Mouse (Mus musculus) embryonic facial prominence, embryonic 15.5 days (tissue): ENCODE measurements around the gene Hspb9. TPM values are rescaled to one million over a fixed set of nuclear protein-coding genes. Genes with fewer than 3 reads are reported as not detected.

Experiments used
- ATAC-seq: fragments of 200-750 bp; cut with Nextera tagmentation; 2 replicates; pipeline ENCODE4 v1.8.0; 2017; ENCODE audit warnings: low read depth, moderate TSS enrichment; ENCODE audit not compliant: insufficient number of reproducible peaks, low FRiP score, low TSS enrichment
- H3K27ac ChIP-seq: fragments of 300-500 bp; sonication (generic); replicated peaks from 2 replicates; pipeline ENCODE4 v1.5.1; 2015; ENCODE audit warnings: mild to moderate bottlenecking, inconsistent platforms
- H3K27me3 ChIP-seq: fragments of 300-500 bp; sonication (generic); 2 replicates; pipeline ENCODE4 v1.6.1; 2015; ENCODE audit warnings: inconsistent platforms
- H3K36me3 ChIP-seq: fragments of 300-500 bp; sonication (generic); 2 replicates; pipeline ENCODE4 v1.6.1; 2015; ENCODE audit warnings: mild to moderate bottlenecking, inconsistent platforms
- H3K4me1 ChIP-seq: fragments of 300-500 bp; sonication (generic); 2 replicates; pipeline ENCODE4 v1.6.1; 2015; ENCODE audit warnings: inconsistent platforms
- H3K4me2 ChIP-seq: fragments of 300-500 bp; sonication (generic); replicated peaks from 2 replicates; pipeline ENCODE4 v1.6.1; 2015; ENCODE audit warnings: mild to moderate bottlenecking, inconsistent platforms
- H3K4me3 ChIP-seq: fragments of 300-500 bp; sonication (generic); replicated peaks from 2 replicates; pipeline ENCODE4 v1.5.1; 2015; ENCODE audit warnings: mild to moderate bottlenecking, inconsistent platforms
- H3K9ac ChIP-seq: fragments of 300-500 bp; sonication (generic); 2 replicates; pipeline ENCODE4 v1.6.1; 2015; ENCODE audit warnings: inconsistent platforms
- H3K9me3 ChIP-seq: fragments of 300-500 bp; sonication (generic); replicated peaks from 2 replicates; pipeline ENCODE4 v1.6.1; 2016; ENCODE audit warnings: inconsistent platforms
- WGBS: fragments of 180-500 bp; shearing (Covaris S2); methylation state at CpG from one replicate; pipeline ENCODE4 v1.1.7; 2015; 5-methylcytosine and 5-hydroxymethylcytosine counted together
- polyA plus RNA-seq: library from polyadenylated mRNA; unstranded; fragments of >200 nt; fragmentation: Nextera tagmentation; extraction: Ambion mirVana; gene quantifications from 2 replicates; pipeline ENCODE4 v1.2.1, GENCODE M21; 2015

The Hspb9 gene
- polyA plus RNA-seq, 1 experiment from 2014 or later = not detected

- Histone ChIP-seq H3K4me2 (no peak overlapping the region), H3K4me1 (no peaks in the 10 kb centered on the region), H3K36me3 (no peaks in the 10 kb centered on the region), H3K27ac (no peak overlapping the region), H3K9ac (no peak overlapping the region), H3K4me3 (no peak overlapping the region), H3K27me3 (0 out of 2 replicates have a peak, but pooled peaks cover 3% of the 10 kb centered on the region), H3K9me3 (no peaks in the 10 kb centered on the region)
- ATAC-seq = no peak
- 76% methylated on average over 4 of the region's 4 CpGs for WGBS
These were observed 35.0 kb downstream of the Hspb9 start for GRCm38 (mm10) chr11:100748620-100749019.

DNA sequence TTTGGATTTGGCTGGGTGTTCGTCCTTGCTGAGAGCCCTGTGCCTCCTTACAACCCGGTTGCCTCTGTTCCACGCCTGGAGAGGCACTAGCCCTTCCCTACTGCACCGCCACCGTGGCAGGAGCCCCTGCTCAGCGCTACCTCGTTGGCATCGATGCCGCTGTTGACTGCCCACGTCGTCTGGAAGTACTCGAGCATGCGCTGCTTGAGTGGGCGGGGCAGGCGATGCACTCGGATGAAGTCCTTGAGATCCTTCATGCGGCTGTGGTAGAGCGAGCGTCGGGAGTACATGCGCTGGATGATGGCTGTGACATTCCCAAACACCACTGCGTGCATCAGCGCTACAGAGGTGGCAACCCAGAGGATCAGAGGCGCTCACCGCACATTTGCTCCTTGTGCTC lies 35.8 kb downstream of the Hspb9 start:
- WGBS = 49% methylated on average over 25 of the region's 25 CpGs
- Histone ChIP-seq H3K36me3 (no peaks in the 10 kb centered on the region), H3K27me3 (0 out of 2 replicates have a peak, but pooled peaks cover 3% of the 10 kb centered on the region), H3K9me3 (no peaks in the 10 kb centered on the region), H3K9ac (no peak overlapping the region), H3K4me2 (no peak overlapping the region), H3K27ac (no peak overlapping the region), H3K4me1 (no peaks in the 10 kb centered on the region), H3K4me3 (no peak overlapping the region)
- ATAC-seq = no peak

DNA sequence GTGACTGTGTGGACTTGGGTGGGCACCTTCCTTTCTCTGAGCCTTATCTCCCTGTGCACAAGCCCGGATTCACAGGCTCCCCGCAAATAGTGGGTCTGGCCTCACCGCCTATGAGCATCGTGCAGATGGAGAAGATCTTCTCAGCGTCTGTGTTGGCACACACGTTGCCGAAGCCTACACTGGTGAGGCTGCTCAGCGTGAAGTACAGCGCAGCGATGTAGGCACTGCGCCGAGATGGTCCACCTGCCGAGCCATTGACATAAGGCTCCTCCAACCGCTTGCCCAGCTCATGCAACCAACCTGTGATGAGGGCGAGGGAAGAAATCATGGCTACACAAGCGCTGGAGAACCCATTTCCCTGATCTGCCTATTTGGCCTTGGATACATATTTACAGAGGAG lies 36.5 kb downstream of the Hspb9 start:
- H3K4me2 ChIP-seq = no peak overlapping the region
- no peak for ATAC-seq
- H3K4me1 ChIP-seq = no peaks in the 10 kb centered on the region
- H3K27ac ChIP-seq = no peak overlapping the region
- H3K27me3 ChIP-seq = 0 out of 2 replicates have a peak, but pooled peaks cover 4% of the 10 kb centered on the region
- H3K9me3 ChIP-seq = no peaks in the 10 kb centered on the region
- H3K9ac ChIP-seq = no peak overlapping the region
- no peaks in the 10 kb centered on the region for H3K36me3 ChIP-seq
- 89% methylated on average over 16 of the region's 16 CpGs for WGBS
- no peak overlapping the region for H3K4me3 ChIP-seq

DNA sequence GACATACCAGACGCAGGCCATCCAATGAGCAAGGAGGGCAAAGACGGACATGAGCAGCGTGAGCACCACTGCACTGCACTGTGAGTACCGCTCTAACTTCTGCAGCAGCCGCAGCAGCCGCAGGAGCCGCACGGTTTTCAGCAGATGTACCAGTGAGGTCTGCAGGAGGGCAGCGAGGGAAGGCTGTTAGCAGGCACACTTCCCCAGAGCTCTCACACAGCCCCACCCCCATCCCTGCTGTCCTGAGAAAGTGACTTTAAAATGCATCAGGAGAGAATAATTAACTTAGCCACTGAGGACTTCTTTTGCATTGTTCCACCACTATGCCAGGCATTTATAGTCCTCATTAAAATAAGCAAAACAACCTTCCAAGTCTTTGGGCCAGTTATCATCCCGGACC lies 38.6 kb downstream of the Hspb9 start:
- H3K9me3 ChIP-seq = no peaks in the 10 kb centered on the region
- no peak overlapping the region for H3K27ac ChIP-seq
- no peaks in the 10 kb centered on the region for H3K4me1 ChIP-seq
- H3K27me3 ChIP-seq = 0 out of 2 replicates have a peak, but pooled peaks cover 7% of the 10 kb centered on the region
- no peak for ATAC-seq
- 46% methylated on average over 10 of the region's 10 CpGs for WGBS
- H3K4me3 ChIP-seq = no peak overlapping the region
- H3K36me3 ChIP-seq = no peaks in the 10 kb centered on the region
- no peak overlapping the region for H3K4me2 ChIP-seq
- H3K9ac ChIP-seq = no peak overlapping the region

DNA sequence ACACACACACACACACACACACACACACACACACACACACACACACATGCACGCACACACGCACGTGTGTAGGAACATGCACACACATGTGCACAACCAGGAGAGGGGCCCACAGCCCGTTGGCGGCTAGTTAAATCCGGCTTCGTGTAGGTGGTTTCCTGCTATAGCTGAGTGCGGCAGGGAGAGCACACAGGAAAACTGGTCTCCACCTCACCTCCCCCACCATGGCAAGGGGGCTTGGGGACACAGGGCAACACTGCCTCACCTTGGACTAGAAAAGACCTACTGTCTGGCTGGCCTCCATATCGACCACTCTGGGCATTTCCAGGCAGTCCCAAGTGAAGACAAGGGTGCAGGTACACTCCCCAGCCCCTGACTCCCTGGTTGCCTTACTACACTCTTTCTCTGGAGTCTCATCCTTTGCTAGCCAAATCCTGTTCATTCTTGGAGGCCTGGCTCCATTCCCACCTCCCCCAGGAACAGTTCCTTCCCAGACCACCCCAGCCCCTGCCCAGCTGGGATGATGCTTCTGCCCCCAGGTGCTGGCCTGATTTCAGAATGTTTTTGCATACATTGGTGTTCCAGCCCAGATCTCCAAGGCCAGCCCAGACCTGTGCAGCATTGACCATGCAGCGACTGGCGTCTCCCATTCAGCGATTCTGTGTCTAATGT lies 40.5 kb downstream of the Hspb9 start:
- no peak overlapping the region for H3K4me2 ChIP-seq
- peaks cover 13% of the 10 kb centered on the region for H3K27me3 ChIP-seq
- no peak overlapping the region for H3K9ac ChIP-seq
- 76% methylated on average over 12 of the region's 12 CpGs for WGBS
- no peaks in the 10 kb centered on the region for H3K36me3 ChIP-seq
- no peak for ATAC-seq
- peaks cover 3% of the 10 kb centered on the region; the same call in 1 of the 2 replicates for H3K4me1 ChIP-seq
- no peak overlapping the region for H3K4me3 ChIP-seq
- H3K9me3 ChIP-seq = no peaks in the 10 kb centered on the region
- H3K27ac ChIP-seq = no peak overlapping the region

- no peaks in the 10 kb centered on the region for H3K36me3 ChIP-seq
- no peak overlapping the region for H3K27ac ChIP-seq
- H3K9ac ChIP-seq = no peak overlapping the region
- H3K4me1 ChIP-seq = peaks cover 8% of the 10 kb centered on the region
- 93% methylated on average over 3 of the region's 3 CpGs for WGBS
- H3K9me3 ChIP-seq = no peaks in the 10 kb centered on the region
- no peak for ATAC-seq
- H3K4me3 ChIP-seq = no peak overlapping the region
- H3K4me2 ChIP-seq = no peak overlapping the region
- peaks cover 18% of the 10 kb centered on the region for H3K27me3 ChIP-seq
These were observed 41.0 kb downstream of the Hspb9 start for GRCm38 (mm10) chr11:100754693-100755057.

DNA sequence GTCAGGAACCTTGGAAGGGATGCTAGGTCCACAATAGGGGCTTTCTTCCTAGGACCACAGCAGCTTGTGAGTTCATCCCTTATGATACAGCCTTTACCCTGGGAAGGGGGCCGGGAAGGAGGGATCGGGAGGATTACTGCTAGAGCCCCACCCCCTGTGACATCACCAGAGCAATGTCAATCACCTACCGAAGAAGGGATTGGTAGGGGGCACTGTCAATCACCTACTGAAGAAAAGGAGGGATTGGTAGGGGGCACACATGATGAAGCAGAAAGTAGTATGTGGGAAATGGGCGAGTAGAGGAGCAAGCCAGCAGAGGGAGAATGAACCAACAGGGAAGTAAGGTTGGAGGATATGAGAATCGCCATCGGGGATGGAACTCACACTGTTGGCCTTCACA lies 42.8 kb downstream of the Hspb9 start:
- Histone ChIP-seq H3K9ac (no peak overlapping the region), H3K27me3 (peaks cover 32% of the 10 kb centered on the region), H3K4me3 (no peak overlapping the region), H3K27ac (no peak overlapping the region), H3K36me3 (no peaks in the 10 kb centered on the region), H3K4me1 (peaks cover 16% of the 10 kb centered on the region), H3K9me3 (no peaks in the 10 kb centered on the region), H3K4me2 (no peak overlapping the region)
- 68% methylated on average over 6 of the region's 6 CpGs for WGBS
- no peak for ATAC-seq

- Histone ChIP-seq H3K27ac (no peak overlapping the region), H3K9me3 (no peaks in the 10 kb centered on the region), H3K4me2 (no peak overlapping the region), H3K4me1 (peaks cover 22% of the 10 kb centered on the region), H3K36me3 (no peaks in the 10 kb centered on the region), H3K4me3 (no peak overlapping the region), H3K27me3 (peaks cover 41% of the 10 kb centered on the region), H3K9ac (no peak overlapping the region)
- ATAC-seq = no peak
- 87% methylated on average over 12 of the region's 12 CpGs for WGBS
These were observed 43.9 kb downstream of the Hspb9 start for GRCm38 (mm10) chr11:100757566-100757965.

DNA sequence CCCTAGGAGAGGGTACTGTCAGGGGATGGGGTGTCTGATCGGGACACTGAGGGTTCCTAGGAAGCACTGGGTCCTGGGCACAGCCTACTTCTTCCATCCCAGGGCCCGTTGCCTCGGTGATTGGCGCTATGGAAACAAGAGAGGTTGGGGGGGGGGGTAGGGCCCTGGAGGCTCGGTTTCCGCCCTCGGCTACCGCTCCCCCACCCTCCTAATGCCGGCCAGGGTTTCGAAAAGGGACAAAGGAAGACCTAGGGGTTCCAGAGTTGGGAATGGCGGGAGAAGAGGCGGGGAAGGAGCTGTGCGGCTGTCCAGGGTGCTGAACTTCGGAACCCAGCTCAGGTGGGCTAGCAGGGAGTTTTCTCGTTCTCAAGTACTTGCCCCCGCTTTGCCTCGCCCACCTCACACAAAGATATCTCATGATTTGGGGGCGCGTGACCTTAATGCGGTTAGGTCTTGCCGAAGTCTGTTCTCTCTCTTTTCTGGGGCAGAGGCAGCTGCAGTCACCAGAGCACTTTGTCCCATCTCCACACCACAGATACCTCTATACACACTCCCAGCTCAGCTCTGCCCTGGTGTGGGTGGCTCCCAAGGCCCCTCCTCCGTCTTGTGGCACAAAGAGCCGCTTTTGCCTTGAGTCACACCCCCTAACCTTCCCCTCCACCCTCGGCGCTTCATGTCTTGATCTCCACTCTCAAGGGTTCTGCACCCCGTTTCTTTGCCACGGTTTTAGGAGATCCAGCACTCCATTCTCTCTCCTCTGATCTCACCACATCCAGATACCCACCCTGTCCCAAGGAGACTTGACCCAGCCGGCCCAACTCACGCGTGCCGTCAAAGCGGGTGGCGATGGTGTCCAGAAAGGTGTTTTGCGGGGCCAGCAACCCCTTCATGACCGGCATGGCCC lies 45.3 kb downstream of the Hspb9 start:
- no peak overlapping the region for H3K9ac ChIP-seq
- no peaks in the 10 kb centered on the region for H3K9me3 ChIP-seq
- peak overlapping the region; percentile 31 for H3K4me3 ChIP-seq
- H3K4me1 ChIP-seq = peaks cover 22% of the 10 kb centered on the region
- H3K36me3 ChIP-seq = no peaks in the 10 kb centered on the region
- H3K27me3 ChIP-seq = peaks cover 41% of the 10 kb centered on the region
- peak overlapping the region; percentile 52 for H3K4me2 ChIP-seq
- ATAC-seq = no peak
- no peak overlapping the region for H3K27ac ChIP-seq
- WGBS = under 1% methylated on average over 35 of the region's 35 CpGs

DNA sequence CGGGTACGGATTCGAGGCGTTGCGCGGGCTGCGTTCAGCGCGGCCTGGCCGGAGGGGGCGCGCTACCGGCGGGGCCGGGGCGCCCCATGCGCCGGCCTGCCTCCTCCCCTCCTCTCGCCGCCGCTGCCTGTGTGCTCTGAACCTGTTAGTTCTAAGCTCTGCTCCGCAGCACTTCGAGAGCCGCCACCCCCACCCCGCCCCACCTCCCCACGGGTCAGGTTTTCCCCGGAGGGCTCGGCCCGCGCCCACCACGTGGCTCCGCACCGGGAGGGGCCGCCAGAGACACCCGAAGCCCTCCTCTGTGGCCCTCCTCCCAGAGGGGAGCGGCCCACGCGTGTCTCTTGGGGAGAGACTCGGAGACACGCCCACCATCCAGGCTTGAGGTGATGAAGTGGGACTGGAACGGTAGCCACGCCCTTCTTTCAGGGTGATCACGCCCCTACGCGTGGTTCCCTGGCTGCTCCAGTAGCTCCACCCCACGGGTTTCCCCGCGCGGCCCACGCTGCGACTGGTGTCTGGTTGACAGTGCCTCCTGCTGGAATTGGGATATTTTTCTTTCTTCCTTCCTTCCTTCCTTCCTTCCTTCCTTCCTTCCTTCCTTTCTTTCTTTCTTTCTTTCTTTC lies 46.1 kb downstream of the Hspb9 start, which contains the start of gene Kcnh4:
Gene Kcnh4 (minus strand): TSS at position 332 of the 623 bp plus-strand sequence.
- peak within 1 kb of the TSS; percentile 31 for H3K4me3 ChIP-seq
- 1% methylated on average over 47 of the region's 51 CpGs for WGBS
- H3K27ac ChIP-seq = no peak within 1 kb of the TSS
- peaks cover 41% of the 10 kb centered on the region for H3K27me3 ChIP-seq
- no peak for ATAC-seq
- peaks cover 22% of the 10 kb centered on the region for H3K4me1 ChIP-seq
- H3K4me2 ChIP-seq = peak within 1 kb of the TSS; percentile 52
- no peaks in the 10 kb centered on the region for H3K9me3 ChIP-seq
- no peak within 1 kb of the TSS for H3K9ac ChIP-seq
- H3K36me3 ChIP-seq = no peaks in the 10 kb centered on the region

GRCm38 (mm10) chr11:100761547-100762045 lies 47.9 kb downstream of the Hspb9 start:
- peaks cover 36% of the 10 kb centered on the region for H3K27me3 ChIP-seq
- WGBS = under 1% methylated on average over 27 of the region's 27 CpGs
- no peaks in the 10 kb centered on the region for H3K9me3 ChIP-seq
- H3K36me3 ChIP-seq = 0 out of 2 replicates have a peak, but pooled peaks cover 4% of the 10 kb centered on the region
- H3K27ac ChIP-seq = no peak overlapping the region
- peak overlapping the region; percentile 44 for H3K4me3 ChIP-seq
- peaks cover 22% of the 10 kb centered on the region for H3K4me1 ChIP-seq
- H3K9ac ChIP-seq = peak overlapping the region; percentile 1; the same call in 1 of the 2 replicates
- no peak for ATAC-seq
- peak overlapping the region; percentile 68 for H3K4me2 ChIP-seq
